Mouse (Mus musculus): ENCODE measurements around the gene Mia2. TPM values are rescaled to one million over a fixed set of nuclear protein-coding genes. Genes with fewer than 3 reads are reported as not detected.

Mia2 gene
- total and polyA plus RNA-seq, 2 experiments from 2014 or later, result 21.6 to 34.2 TPM

DNA sequence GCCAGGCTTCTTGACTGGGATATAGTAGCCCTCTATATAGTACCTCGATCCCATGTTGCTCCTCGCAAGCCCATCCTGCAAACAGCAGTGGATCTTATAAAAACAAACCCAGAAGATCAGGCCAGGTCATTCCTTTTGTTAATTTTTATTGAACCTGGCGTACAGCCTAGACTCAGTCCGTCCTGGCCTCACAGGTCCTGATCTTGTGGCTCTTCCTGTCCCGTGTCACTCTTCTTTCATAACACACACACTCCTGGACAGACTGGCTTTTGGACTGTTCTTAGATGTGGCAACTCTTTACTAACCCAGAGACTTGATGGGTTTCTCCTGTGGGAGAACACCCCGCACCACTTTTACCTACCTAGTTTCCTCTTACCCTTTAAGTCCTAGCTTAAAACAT is 10.3 kb downstream of the Mia2 start:
- H3K9ac ChIP-seq (replicated peaks; ENCODE audit: low read length, poor library complexity, severe bottlenecking), result no peak overlapping the region
- no peak for DNase-seq (ENCODE audit: low spot score)
- H3K36me3 ChIP-seq (ENCODE audit: insufficient read depth, low read length), result no peaks in the 10 kb centered on the region
- no peak for ATAC-seq (ENCODE audit: low FRiP score)
- no peak overlapping the region for H3K4me3 ChIP-seq (ENCODE audit: low read depth, low read length)
- H3K4me2 ChIP-seq (ENCODE audit: low read depth, low read length, poor library complexity, severe bottlenecking), result no peak overlapping the region
- no peak overlapping the region for H3K27ac ChIP-seq (ENCODE audit: low read depth, low read length)
- no peaks in the 10 kb centered on the region for H3K27me3 ChIP-seq (ENCODE audit: insufficient read depth, low read length)
- TF ChIP-seq CTCF (IDR thresholded peaks at IDR 0.05), result no peak
- 88% methylated on average over 6 of the region's 6 CpGs for WGBS
- H3K4me1 ChIP-seq (ENCODE audit: insufficient read depth, low read length), result no peaks in the 10 kb centered on the region
- H3K9me3 ChIP-seq (ENCODE audit: low read length), result no peaks in the 10 kb centered on the region

- Histone ChIP-seq H3K4me3 (ENCODE audit: low read depth, low read length) (no peak overlapping the region), H3K4me1 (ENCODE audit: insufficient read depth, low read length) (no peaks in the 10 kb centered on the region), H3K36me3 (ENCODE audit: insufficient read depth, low read length) (no peaks in the 10 kb centered on the region), H3K4me2 (ENCODE audit: low read depth, low read length, poor library complexity, severe bottlenecking) (no peak overlapping the region), H3K9me3 (ENCODE audit: low read length) (no peaks in the 10 kb centered on the region), H3K27ac (ENCODE audit: low read depth, low read length) (no peak overlapping the region), H3K9ac (replicated peaks; ENCODE audit: low read length, poor library complexity, severe bottlenecking) (no peak overlapping the region), H3K27me3 (ENCODE audit: insufficient read depth, low read length) (no peaks in the 10 kb centered on the region)
- no peak for TF ChIP-seq CTCF (IDR thresholded peaks at IDR 0.05)
- WGBS, result 86% methylated on average over 5 of the region's 5 CpGs
- DNase-seq (ENCODE audit: low spot score) (no peak), ATAC-seq (ENCODE audit: low FRiP score) (no peak)
Observed at GRCm38 (mm10) chr12:59106491-59106890, 10.9 kb downstream of the Mia2 start.

DNA sequence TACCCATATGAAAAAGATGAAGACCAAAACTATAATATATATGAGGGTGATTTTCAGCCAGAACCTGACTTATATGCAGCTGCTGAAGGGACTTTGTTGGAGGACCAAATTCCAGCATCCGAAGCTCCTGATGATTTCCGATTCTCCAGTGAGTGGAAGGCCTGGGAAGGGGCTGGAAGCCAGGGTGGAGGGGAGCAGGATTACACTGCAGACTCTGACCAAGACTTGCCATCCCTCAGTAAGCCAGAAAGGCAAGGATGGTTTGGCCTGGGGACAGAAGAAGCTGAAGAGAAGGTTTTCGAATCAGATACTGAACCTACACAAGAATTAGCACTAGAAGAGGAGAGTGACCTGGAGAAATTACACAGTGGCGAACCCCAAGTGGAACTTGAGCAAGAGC is 12.3 kb downstream of the Mia2 start:
- H3K27ac ChIP-seq (ENCODE audit: low read depth, low read length), result no peak overlapping the region
- no peak overlapping the region for H3K4me3 ChIP-seq (ENCODE audit: low read depth, low read length)
- H3K36me3 ChIP-seq (ENCODE audit: insufficient read depth, low read length), result no peaks in the 10 kb centered on the region
- 89% methylated on average over 4 of the region's 4 CpGs for WGBS
- TF ChIP-seq CTCF (IDR thresholded peaks at IDR 0.05), result no peak
- H3K4me2 ChIP-seq (ENCODE audit: low read depth, low read length, poor library complexity, severe bottlenecking), result no peak overlapping the region
- DNase-seq (ENCODE audit: low spot score) (no peak), ATAC-seq (ENCODE audit: low FRiP score) (no peak)
- no peak overlapping the region for H3K9ac ChIP-seq (replicated peaks; ENCODE audit: low read length, poor library complexity, severe bottlenecking)
- no peaks in the 10 kb centered on the region for H3K9me3 ChIP-seq (ENCODE audit: low read length)
- H3K27me3 ChIP-seq (ENCODE audit: insufficient read depth, low read length), result no peaks in the 10 kb centered on the region
- H3K4me1 ChIP-seq (ENCODE audit: insufficient read depth, low read length), result no peaks in the 10 kb centered on the region

GRCm38 (mm10) chr12:59117184-59117583 is 21.6 kb downstream of the Mia2 start:
- Histone ChIP-seq H3K4me2 (ENCODE audit: low read depth, low read length, poor library complexity, severe bottlenecking) (no peak overlapping the region), H3K9ac (replicated peaks; ENCODE audit: low read length, poor library complexity, severe bottlenecking) (no peak overlapping the region), H3K9me3 (ENCODE audit: low read length) (no peaks in the 10 kb centered on the region), H3K27me3 (ENCODE audit: insufficient read depth, low read length) (no peaks in the 10 kb centered on the region), H3K36me3 (ENCODE audit: insufficient read depth, low read length) (no peaks in the 10 kb centered on the region), H3K4me3 (ENCODE audit: low read depth, low read length) (no peak overlapping the region), H3K4me1 (ENCODE audit: insufficient read depth, low read length) (no peaks in the 10 kb centered on the region), H3K27ac (ENCODE audit: low read depth, low read length) (no peak overlapping the region)
- TF ChIP-seq CTCF (IDR thresholded peaks at IDR 0.05), result no peak
- ATAC-seq (ENCODE audit: low FRiP score) (no peak), DNase-seq (ENCODE audit: low spot score) (no peak)
- WGBS, result 88% methylated on average over 3 of the region's 3 CpGs

- Histone ChIP-seq H3K4me1 (ENCODE audit: insufficient read depth, low read length) (no peaks in the 10 kb centered on the region), H3K4me3 (ENCODE audit: low read depth, low read length) (no peak overlapping the region), H3K9ac (replicated peaks; ENCODE audit: low read length, poor library complexity, severe bottlenecking) (no peak overlapping the region), H3K27me3 (ENCODE audit: insufficient read depth, low read length) (no peaks in the 10 kb centered on the region), H3K9me3 (ENCODE audit: low read length) (no peaks in the 10 kb centered on the region), H3K4me2 (ENCODE audit: low read depth, low read length, poor library complexity, severe bottlenecking) (no peak overlapping the region), H3K36me3 (ENCODE audit: insufficient read depth, low read length) (no peaks in the 10 kb centered on the region), H3K27ac (ENCODE audit: low read depth, low read length) (no peak overlapping the region)
- 91% methylated on average over 2 of the region's 2 CpGs for WGBS
- TF ChIP-seq CTCF (IDR thresholded peaks at IDR 0.05), result no peak
- no peak for ATAC-seq (ENCODE audit: low FRiP score)
- no peak for DNase-seq (ENCODE audit: low spot score)
Observed at GRCm38 (mm10) chr12:59125426-59125825, 29.8 kb downstream of the Mia2 start.

DNA sequence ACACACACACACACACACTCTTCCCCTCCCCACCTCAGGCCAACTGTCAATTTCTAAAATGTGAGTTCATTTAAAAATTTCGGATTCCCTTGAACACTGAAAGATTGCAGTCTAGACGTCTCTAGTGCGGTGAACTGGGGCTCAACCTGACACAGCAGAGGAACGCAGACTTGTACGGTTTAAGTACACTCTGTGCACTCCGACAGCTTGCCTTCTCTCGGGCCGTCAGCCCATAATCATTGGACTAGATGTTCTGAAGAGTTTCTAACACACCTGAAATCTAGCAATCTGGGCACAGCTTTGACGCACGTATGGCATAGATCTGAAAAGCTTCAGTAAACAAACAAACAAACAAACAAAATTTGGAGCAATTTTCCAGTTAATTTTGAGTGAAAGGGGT is 32.9 kb downstream of the Mia2 start:
- Histone ChIP-seq H3K4me2 (ENCODE audit: low read depth, low read length, poor library complexity, severe bottlenecking) (no peak overlapping the region), H3K9me3 (ENCODE audit: low read length) (no peaks in the 10 kb centered on the region), H3K27ac (ENCODE audit: low read depth, low read length) (no peak overlapping the region), H3K4me1 (ENCODE audit: insufficient read depth, low read length) (peaks cover 9% of the 10 kb centered on the region), H3K27me3 (ENCODE audit: insufficient read depth, low read length) (no peaks in the 10 kb centered on the region), H3K9ac (replicated peaks; ENCODE audit: low read length, poor library complexity, severe bottlenecking) (no peak overlapping the region), H3K4me3 (ENCODE audit: low read depth, low read length) (no peak overlapping the region), H3K36me3 (ENCODE audit: insufficient read depth, low read length) (no peaks in the 10 kb centered on the region)
- DNase-seq (ENCODE audit: low spot score) (no peak), ATAC-seq (ENCODE audit: low FRiP score) (no peak)
- 79% methylated on average over 10 of the region's 10 CpGs for WGBS
- TF ChIP-seq CTCF (IDR thresholded peaks at IDR 0.05), result no peak

Data from midbrain, postnatal 0 days (tissue).